Comparison of ENCODE assay signal across 24 mouse cellular contexts in genomic region chr11:64044024-64044423, GRCm38 (mm10). TPM values are rescaled to one million over a fixed set of nuclear protein-coding genes. Genes with fewer than 3 reads are reported as not detected.
DNase-seq lines count a peak whose midpoint lies in the region; ATAC-seq and TF ChIP-seq lines count a peak whose summit lies in the region.
"Had no signal": no experiment of that assay in that cellular context is flagged by ENCODE, and none has a peak within 500 bp of the region (broad histone marks: within the 10 kb centered on the region; RNA-seq: fewer than 3 reads in every experiment).

No protein-coding gene starts in this region.

- ATAC-seq in CD4-positive, CD25-positive, alpha-beta regulatory T cell, adult 4 months, result no peak
- ATAC-seq: forebrain, embryonic 16.5 days; liver, embryonic 12.5 days; Patski had no signal

- peak; percentile 14 for DNase-seq in adrenal gland, postnatal 10 days
- no peak for DNase-seq in adrenal gland, adult (ENCODE audit: inconsistent age in 2 of 2, low spot score in 1 of 2)
- no peak for DNase-seq in gastrocnemius, adult 2 months
- no peak for DNase-seq in gastrocnemius, adult 8-10 months (ENCODE audit: low spot score in 2 of 2)
- DNase-seq in 3T3-L1 (ENCODE audit: low read depth, low spot score), result peak; percentile 27
- peak; percentile 40 for DNase-seq in cerebellum, adult 9-11 months
- no peak for DNase-seq in urinary bladder, adult 2 months (ENCODE audit: low spot score)
- DNase-seq: adrenal gland, adult 8-10 months; gastrocnemius, postnatal 25 days; heart, postnatal 4 days; kidney, adult 2 months; kidney, postnatal 10 days; lung, adult 18-20 months; lung, postnatal 14 days; midbrain, embryonic 14.5 days; thymus, postnatal 14 days had no signal

- H3K27ac ChIP-seq in gastrocnemius, adult 2 months, result peak overlapping the region; percentile 53
- H3K27ac ChIP-seq: embryonic facial prominence, embryonic 13.5 days; heart, embryonic 15.5 days; hindbrain, embryonic 15.5 days; limb, embryonic 12.5 days; liver, embryonic 12.5 days had no signal

- no peak for TF ChIP-seq CTCF in gastrocnemius, adult 2 months (IDR thresholded peaks at IDR 0.05)

- H3K4me3 ChIP-seq in gastrocnemius, adult 2 months, result no peak overlapping the region
- H3K4me3 ChIP-seq: embryonic facial prominence, embryonic 13.5 days; heart, embryonic 15.5 days; hindbrain, embryonic 15.5 days; limb, embryonic 12.5 days; liver, embryonic 12.5 days had no signal

- intact Hi-C loops in gastrocnemius, adult 2 months (cut with DNase I), result no loop called here

RNA-seq across cellular contexts. Expression of gene Cox10, which starts 35.2 kb away (rescaled TPM):
- total RNA-seq in adrenal gland, postnatal 10 days (2021), result 10 to 100 TPM; 32.2 to 38.3 TPM
- total RNA-seq in gastrocnemius, adult 2 months (2021), result 10 to 100 TPM; 37.3 to 51.9 TPM
- total RNA-seq in gastrocnemius, adult 8-10 months (2022), result 10 to 100 TPM; 35.4 to 43.7 (median 36.7) TPM
- 6.4 and 8.2 TPM in 2 replicates for polyA plus RNA-seq in urinary bladder, adult 2 months (2012; rRNA removed)
- polyA plus RNA-seq in CD4-positive, CD25-positive, alpha-beta regulatory T cell, adult 4 months (2017; shearing (Covaris generic)), result 10 to 100 TPM; 20.3 to 30.5 TPM

Comparison
In these comparisons a context has a peak if more than half of its experiments do, and no peak if none do; other contexts are left out.
1. DNase-seq: peak in adrenal gland, postnatal 10 days (single experiment), 3T3-L1 (single experiment) and cerebellum, adult 9-11 months (single experiment); none in adrenal gland, adult (0 of 2), gastrocnemius, adult 2 months (single experiment), gastrocnemius, adult 8-10 months (0 of 2) and urinary bladder, adult 2 months (single experiment).